Mouse (Mus musculus): ENCODE data around the gene Zfp9. TPM values are rescaled to one million over a fixed set of nuclear protein-coding genes. Genes with fewer than 3 reads are reported as not detected.

Zfp9 gene
- total RNA-seq (2022), result 1 to 10 TPM; 7.7 to 9.5 (median 8.6) TPM

GRCm38 (mm10) chr6:118478957-118479708 lies at the start of gene Zfp9:
TSS of gene Zfp9 (minus strand) at chr6:118479320.
- peak; percentile 57 to 78 for DNase-seq (ENCODE audit: low spot score in 2 of 2)

- no peak for DNase-seq (ENCODE audit: low spot score in 2 of 2)
These were observed 41.5 kb upstream of the Zfp9 start for GRCm38 (mm10) chr6:118520668-118521067.

- no peak for DNase-seq (ENCODE audit: low spot score in 2 of 2)
These were observed 34.4 kb upstream of the Zfp9 start for GRCm38 (mm10) chr6:118513335-118514012.

GRCm38 (mm10) chr6:118499010-118499409 lies 19.9 kb upstream of the Zfp9 start:
- DNase-seq (ENCODE audit: low spot score in 2 of 2), result no peak

GRCm38 (mm10) chr6:118482125-118482524 lies 3.0 kb upstream of the Zfp9 start:
- no peak for DNase-seq (ENCODE audit: low spot score in 2 of 2)

GRCm38 (mm10) chr6:118477875-118478785 lies 990 bp downstream of the Zfp9 start:
- no peak for DNase-seq (ENCODE audit: low spot score in 2 of 2)

GRCm38 (mm10) chr6:118462069-118462705 lies 16.9 kb downstream of the Zfp9 start:
- no peak for DNase-seq (ENCODE audit: low spot score in 2 of 2)

- DNase-seq (ENCODE audit: low spot score in 2 of 2), result no peak
These were observed 21.4 kb downstream of the Zfp9 start for GRCm38 (mm10) chr6:118457726-118458125.

- peak; percentile 73 to 78 for DNase-seq (ENCODE audit: low spot score in 2 of 2)
These were observed 24.0 kb downstream of the Zfp9 start, which contains the start of gene Zfp248 for GRCm38 (mm10) chr6:118455042-118455631. TSS of gene Zfp248 (minus strand) at chr6:118455528.

GRCm38 (mm10) chr6:118454452-118454851 lies 24.7 kb downstream of the Zfp9 start:
- no peak for DNase-seq (ENCODE audit: low spot score in 2 of 2)

- no peak for DNase-seq (ENCODE audit: low spot score in 2 of 2)
These were observed 47.6 kb downstream of the Zfp9 start for GRCm38 (mm10) chr6:118431502-118431901.

- no peak for DNase-seq (ENCODE audit: low spot score in 2 of 2)
These were observed 52.5 kb downstream of the Zfp9 start for GRCm38 (mm10) chr6:118426666-118427065.

GRCm38 (mm10) chr6:118419050-118419920 lies 59.8 kb downstream of the Zfp9 start, which contains the start of gene Bms1:
TSS of gene Bms1 (minus strand) at chr6:118419474.
- peak; percentile 87 to 93 for DNase-seq (ENCODE audit: low spot score in 2 of 2)

Small RNAs within 50 kb of the gene (microRNA-seq; reads per million reads assigned to microRNA genes)
- gene Gm25953, result not detected

Other genes starting within 250 kb of the Zfp9 start
- gene Bms1, start 59.8 kb downstream of the Zfp9 start, total RNA-seq (2022), result 10 to 100 TPM; 20.7 to 25.5 (median 24.0) TPM
- gene Zfp248, start 23.8 kb downstream of the Zfp9 start, total RNA-seq (2022), result 1 to 10 TPM; 1.2 to 1.6 (median 1.4) TPM
- 1 to 10 TPM; 1.7 to 1.9 (median 1.7) TPM for gene Ankrd26, start 82.9 kb upstream of the Zfp9 start, total RNA-seq (2022)